Mouse (Mus musculus) lung, embryonic 14.5 days (tissue): Measurements from ENCODE around the gene Slc35g1. TPM values are rescaled to one million over a fixed set of nuclear protein-coding genes. Genes with fewer than 3 reads are reported as not detected.

Source experiments
- ATAC-seq: fragments of 200-750 bp; cut with Nextera tagmentation; 2 replicates; pipeline ENCODE4 v1.8.0; 2017; ENCODE audit warnings: mild to moderate bottlenecking, moderate TSS enrichment, moderate library complexity; ENCODE audit not compliant: insufficient read depth
- DNase-seq: peaks from one replicate; pipeline ENCODE4 v3.0.0-alpha.2; 2015
- H3K27ac ChIP-seq: fragments of 300-500 bp; sonication (generic); 2 replicates; pipeline ENCODE4 v1.5.1; 2014; ENCODE audit warnings: low read depth, mild to moderate bottlenecking, moderate library complexity
- H3K27me3 ChIP-seq: fragments of 300-500 bp; sonication (generic); 2 replicates; pipeline ENCODE4 v1.6.1; 2014; ENCODE audit warnings: low read length, control low read depth; ENCODE audit not compliant: insufficient read depth
- H3K36me3 ChIP-seq: fragments of 300-500 bp; sonication (generic); 2 replicates; pipeline ENCODE4 v1.6.1; 2014; ENCODE audit warnings: control low read depth; ENCODE audit not compliant: insufficient read depth
- H3K4me1 ChIP-seq: fragments of 300-500 bp; sonication (generic); 2 replicates; pipeline ENCODE4 v1.6.1; 2014; ENCODE audit warnings: antibody characterized with exemption, control low read depth; ENCODE audit not compliant: insufficient read depth
- H3K4me2 ChIP-seq: fragments of 300-500 bp; sonication (generic); 2 replicates; pipeline ENCODE4 v1.6.1; 2014; ENCODE audit warnings: mild to moderate bottlenecking
- H3K4me3 ChIP-seq: fragments of 300-500 bp; sonication (generic); 2 replicates; pipeline ENCODE4 v1.5.1; 2014; ENCODE audit warnings: low read depth, low read length
- H3K9ac ChIP-seq: fragments of 300-500 bp; sonication (generic); 2 replicates; pipeline ENCODE4 v1.6.1; 2014
- H3K9me3 ChIP-seq: fragments of 300-500 bp; sonication (generic); 2 replicates; pipeline ENCODE4 v1.6.1; 2016; ENCODE audit warnings: low read depth, low read length, control low read depth
- CTCF ChIP-seq: IDR thresholded peaks from 2 replicates; pipeline ENCODE4 v1.5.1; 2016; ENCODE audit warnings: antibody characterized with exemption, low read depth
- WGBS: fragments of 180-500 bp; shearing (Covaris S2); extraction: QIAGEN DNeasy Blood & Tissue Kit; methylation state at CpG from one replicate; pipeline ENCODE4 v1.1.7; 2014; 5-methylcytosine and 5-hydroxymethylcytosine counted together
- polyA plus RNA-seq: library from polyadenylated mRNA; unstranded; fragments of >200 nt; fragmentation: Nextera tagmentation; extraction: Ambion mirVana; gene quantifications from 2 replicates; pipeline ENCODE4 v1.2.1, GENCODE M21; 2014

The Slc35g1 gene
- polyA plus RNA-seq, 1 experiment from 2014 or later, result 5.1 TPM

DNA sequence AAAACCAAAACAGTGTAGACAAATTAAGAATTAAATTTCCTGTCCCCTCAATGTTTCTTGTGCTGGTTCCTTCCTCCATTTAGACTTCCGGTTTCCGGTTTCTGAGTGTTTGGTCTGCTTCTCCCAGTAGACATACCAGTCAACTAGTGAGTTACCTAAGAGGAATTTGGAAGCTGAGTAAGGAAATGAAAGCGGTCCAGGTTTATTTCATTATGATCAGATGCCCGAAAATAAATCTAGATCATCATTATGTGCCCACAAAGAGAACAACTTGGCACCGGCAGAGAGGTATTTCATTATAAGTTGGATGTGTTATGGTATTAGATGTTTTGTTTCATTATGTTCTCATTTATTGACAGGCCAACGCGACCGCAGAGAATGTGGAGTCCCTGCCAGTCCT lies 34.7 kb downstream of the Slc35g1 start:
- H3K9me3 ChIP-seq, result no peaks in the 10 kb centered on the region
- no peak overlapping the region for H3K9ac ChIP-seq
- no peak overlapping the region for H3K4me2 ChIP-seq
- WGBS, result 85% methylated on average over 8 of the region's 8 CpGs
- ATAC-seq (no peak), DNase-seq (no peak)
- no peak for TF ChIP-seq CTCF
- no peaks in the 10 kb centered on the region for H3K4me1 ChIP-seq
- H3K4me3 ChIP-seq, result no peak overlapping the region
- no peak overlapping the region for H3K27ac ChIP-seq
- no peaks in the 10 kb centered on the region for H3K36me3 ChIP-seq
- H3K27me3 ChIP-seq, result no peaks in the 10 kb centered on the region

DNA sequence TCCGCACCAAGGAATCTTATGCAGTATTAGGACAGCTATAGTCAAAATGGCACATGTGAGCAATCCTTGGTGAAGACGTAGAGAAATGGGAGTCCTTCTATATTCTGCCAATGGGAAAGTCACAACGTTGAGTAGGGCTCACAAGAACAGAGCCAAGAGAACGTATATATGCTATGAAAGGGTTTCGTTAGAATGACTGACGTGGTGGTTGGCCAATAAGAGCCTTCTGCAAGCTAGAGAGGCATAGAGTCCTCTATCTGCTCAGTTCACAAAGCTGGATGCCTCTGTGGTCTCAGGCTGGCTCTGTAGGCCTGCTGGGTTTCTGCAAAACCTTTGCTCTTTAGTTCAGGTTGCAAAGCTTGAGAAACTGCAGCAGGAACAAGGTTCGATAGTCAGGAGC lies 35.5 kb downstream of the Slc35g1 start:
- ATAC-seq (no peak), DNase-seq (no peak)
- Histone ChIP-seq H3K9ac (no peak overlapping the region), H3K4me1 (no peaks in the 10 kb centered on the region), H3K4me3 (no peak overlapping the region), H3K36me3 (no peaks in the 10 kb centered on the region), H3K27me3 (no peaks in the 10 kb centered on the region), H3K27ac (no peak overlapping the region), H3K9me3 (no peaks in the 10 kb centered on the region; the same call in 1 of the 2 replicates), H3K4me2 (no peak overlapping the region)
- no peak for TF ChIP-seq CTCF
- 78% methylated on average over 7 of the region's 7 CpGs for WGBS

DNA sequence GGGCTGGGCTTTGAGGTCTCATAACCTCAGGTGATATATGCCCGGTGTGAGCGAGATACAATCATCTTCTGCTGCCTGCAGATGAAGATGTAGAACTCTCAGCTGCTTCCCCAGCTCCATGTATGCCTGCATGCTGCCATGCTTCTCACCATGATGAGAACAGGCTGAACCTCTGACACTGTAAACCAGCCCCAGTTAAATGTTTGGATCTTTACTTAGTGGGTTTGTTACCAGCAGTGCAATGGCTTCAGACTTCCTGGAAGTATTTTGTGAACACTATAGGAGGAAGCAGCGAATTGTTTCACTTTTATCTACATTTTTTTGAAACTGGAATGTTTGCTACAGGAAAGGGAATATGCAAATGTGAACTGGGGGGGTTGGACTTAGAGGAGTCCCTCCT lies 36.2 kb downstream of the Slc35g1 start:
- 82% methylated on average over 3 of the region's 3 CpGs for WGBS
- no peak for TF ChIP-seq CTCF
- no peak overlapping the region for H3K4me3 ChIP-seq
- H3K4me2 ChIP-seq, result no peak overlapping the region
- H3K36me3 ChIP-seq, result no peaks in the 10 kb centered on the region
- no peaks in the 10 kb centered on the region for H3K27me3 ChIP-seq
- H3K9me3 ChIP-seq, result no peaks in the 10 kb centered on the region; the same call in 1 of the 2 replicates
- no peak overlapping the region for H3K27ac ChIP-seq
- DNase-seq, result no peak
- no peaks in the 10 kb centered on the region for H3K4me1 ChIP-seq
- no peak overlapping the region for H3K9ac ChIP-seq
- no peak for ATAC-seq

DNA sequence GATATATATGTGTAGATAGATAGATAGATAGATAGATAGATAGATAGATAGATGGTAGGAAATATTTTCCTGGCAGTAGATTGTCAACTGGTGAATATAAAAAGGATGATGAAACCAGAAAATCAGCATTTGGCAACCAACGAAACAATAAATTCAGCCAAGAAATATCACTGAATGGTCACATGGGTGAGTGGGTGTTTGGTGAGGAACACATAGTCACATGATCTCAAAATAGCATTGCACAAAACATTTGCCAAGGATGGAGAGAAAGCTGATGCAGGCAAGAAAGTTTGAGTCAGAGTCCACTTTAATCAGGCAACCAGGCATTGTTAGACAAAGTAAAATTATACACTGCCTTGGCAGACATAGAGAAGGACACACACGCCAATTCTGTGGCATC lies 37.6 kb downstream of the Slc35g1 start:
- Histone ChIP-seq H3K4me3 (no peak overlapping the region), H3K36me3 (no peaks in the 10 kb centered on the region), H3K9ac (no peak overlapping the region), H3K4me2 (no peak overlapping the region), H3K9me3 (no peaks in the 10 kb centered on the region; the same call in 1 of the 2 replicates), H3K4me1 (no peaks in the 10 kb centered on the region), H3K27me3 (no peaks in the 10 kb centered on the region), H3K27ac (no peak overlapping the region)
- no peak for ATAC-seq
- no peak for TF ChIP-seq CTCF
- WGBS, result 74% methylated on average over 2 of the region's 2 CpGs
- DNase-seq, result no peak

DNA sequence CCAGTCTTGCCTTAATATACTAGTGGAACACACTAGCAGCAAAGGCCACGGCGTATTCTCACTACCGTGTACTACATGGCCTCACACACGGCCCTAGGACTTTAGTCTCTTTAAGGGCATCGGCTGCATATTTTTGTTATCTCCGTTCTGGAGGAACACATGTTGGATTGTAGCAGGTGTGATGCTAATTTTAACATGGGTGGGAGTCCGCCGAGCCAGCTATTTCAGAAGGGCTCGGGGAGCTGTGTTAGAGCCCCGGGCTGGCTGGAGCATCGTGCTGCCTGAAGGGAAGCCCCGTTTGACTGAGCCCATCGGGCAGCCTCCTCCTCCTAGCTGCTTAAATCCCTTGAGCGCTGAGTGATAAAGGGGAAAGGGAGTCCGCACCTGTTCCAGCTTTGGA lies 39.4 kb downstream of the Slc35g1 start:
- H3K4me3 ChIP-seq, result no peak overlapping the region
- TF ChIP-seq CTCF, result no peak
- no peak for ATAC-seq

DNA sequence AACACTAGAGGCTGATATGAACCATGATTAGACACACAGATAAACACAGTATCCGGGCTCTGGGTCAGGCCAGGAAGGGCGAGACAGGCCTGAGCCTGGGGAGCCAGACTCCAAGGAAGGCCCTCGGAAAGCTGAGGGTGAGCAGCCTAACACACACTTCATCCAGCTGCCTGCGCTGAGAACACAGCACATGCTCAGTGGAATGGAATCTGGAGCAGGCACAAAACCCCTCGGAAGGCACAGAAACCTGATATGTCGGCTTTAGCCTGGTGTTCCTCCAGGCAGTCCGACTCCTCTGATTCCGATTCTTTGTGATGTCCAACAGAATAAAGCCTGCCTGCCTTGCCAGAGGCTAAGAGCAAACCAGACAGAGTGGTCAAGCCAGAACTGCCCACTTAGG lies 46.1 kb downstream of the Slc35g1 start:
- WGBS, result 42% methylated on average over 8 of the region's 8 CpGs
- no peaks in the 10 kb centered on the region for H3K9me3 ChIP-seq
- no peaks in the 10 kb centered on the region for H3K36me3 ChIP-seq
- no peak overlapping the region for H3K9ac ChIP-seq
- no peaks in the 10 kb centered on the region for H3K27me3 ChIP-seq
- no peaks in the 10 kb centered on the region for H3K4me1 ChIP-seq
- no peak overlapping the region for H3K27ac ChIP-seq
- no peak for TF ChIP-seq CTCF
- H3K4me2 ChIP-seq, result no peak overlapping the region
- no peak overlapping the region for H3K4me3 ChIP-seq
- DNase-seq, result no peak
- ATAC-seq, result no peak

More for the DNA sequence above, 39.4 kb downstream of the Slc35g1 start:
- no peak overlapping the region for H3K4me2 ChIP-seq
- H3K27ac ChIP-seq, result no peak overlapping the region
- DNase-seq, result no peak
- no peaks in the 10 kb centered on the region for H3K36me3 ChIP-seq
- 87% methylated on average over 15 of the region's 15 CpGs for WGBS
- H3K4me1 ChIP-seq, result no peaks in the 10 kb centered on the region
- no peaks in the 10 kb centered on the region for H3K27me3 ChIP-seq
- no peak overlapping the region for H3K9ac ChIP-seq
- no peaks in the 10 kb centered on the region; the same call in 1 of the 2 replicates for H3K9me3 ChIP-seq

DNA sequence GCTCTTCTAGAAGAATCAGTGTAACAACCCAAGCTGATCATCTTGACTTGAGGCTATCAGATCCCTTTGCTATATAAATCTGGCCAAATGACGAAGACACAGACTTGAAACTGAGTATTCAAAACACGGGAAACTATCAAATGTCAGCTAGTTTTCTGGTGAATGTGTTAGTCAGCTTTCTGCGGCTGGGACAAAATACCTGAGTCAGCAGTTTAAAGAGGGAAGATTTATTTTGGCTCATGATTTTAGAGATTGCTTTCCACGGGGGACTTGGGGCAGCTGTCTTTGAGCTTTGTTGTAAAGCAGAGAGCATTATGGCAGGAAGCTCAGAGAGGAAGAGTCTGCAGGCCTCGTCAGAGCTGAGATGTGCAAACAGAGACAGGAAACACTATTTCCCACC lies 50.0 kb downstream of the Slc35g1 start:
- Histone ChIP-seq H3K4me2 (no peak overlapping the region), H3K9me3 (no peaks in the 10 kb centered on the region), H3K4me1 (no peaks in the 10 kb centered on the region), H3K27ac (no peak overlapping the region), H3K4me3 (no peak overlapping the region), H3K27me3 (no peaks in the 10 kb centered on the region), H3K9ac (no peak overlapping the region), H3K36me3 (no peaks in the 10 kb centered on the region)
- 56% methylated on average over 5 of the region's 5 CpGs for WGBS
- DNase-seq (no peak), ATAC-seq (no peak)
- TF ChIP-seq CTCF, result no peak

Other genes starting within 250 kb of the Slc35g1 start
- gene Fra10ac1, start 171.8 kb upstream of the Slc35g1 start, polyA plus RNA-seq, result 32.4 and 33.5 TPM in 2 replicates
- 0.15 TPM in 1 of 2 replicates, not detected in the other for gene Lgi1, start 131.4 kb upstream of the Slc35g1 start, polyA plus RNA-seq
- gene Plce1, start 85.1 kb downstream of the Slc35g1 start, polyA plus RNA-seq, result 3.8 and 4.5 TPM in 2 replicates